Mouse (Mus musculus): ENCODE measurements at regions not wholly inside any gene's neighbourhood (a gene's known extent, or its start where the extent isn't known, plus 50 kb on each side); places are given as distances from the start of the nearest gene placed in this dataset.

DNA sequence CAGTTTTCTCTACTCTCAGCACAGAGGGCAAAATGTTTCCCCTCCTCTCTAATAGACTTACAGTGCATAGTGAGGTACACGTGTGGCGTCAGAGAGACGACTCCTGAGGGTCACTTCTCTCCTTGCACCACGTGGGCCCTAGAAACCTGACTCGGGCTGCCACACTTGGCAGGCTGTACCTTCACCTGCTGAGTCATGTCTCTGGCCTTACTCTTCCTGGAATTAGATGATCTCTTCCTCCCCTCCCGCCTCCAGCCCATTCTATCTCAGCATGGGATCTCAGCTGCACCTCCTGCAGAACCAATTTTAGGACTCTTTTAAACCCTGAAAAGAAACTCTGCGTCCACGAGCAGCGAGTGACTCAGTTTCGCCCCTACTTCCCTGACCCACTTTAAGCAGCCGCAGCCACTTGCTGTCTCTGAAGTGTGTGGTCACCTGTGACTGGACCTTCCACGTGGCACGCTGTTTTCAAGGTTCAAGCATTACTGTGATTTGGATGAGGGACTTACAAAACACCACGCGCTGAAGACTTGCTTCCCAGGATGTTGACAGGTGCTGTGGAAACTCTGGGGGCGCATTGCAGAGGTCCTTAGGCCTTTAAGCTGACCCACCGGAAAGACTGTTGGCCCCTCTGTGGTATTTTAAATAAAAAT is 125.2 kb downstream of the Ndufa10 start:
- TF ChIP-seq CTCF (conservative IDR thresholded peaks at IDR 0.05; ENCODE audit: insufficient read depth, insufficient read length, low read depth, low read length) = no peak
- no peak for TF ChIP-seq POLR2A (IDR thresholded peaks at IDR 0.05; ENCODE audit: low read depth, low read length)
